Mouse (Mus musculus): Measurements from ENCODE around the gene Atp23. TPM values are rescaled to one million over a fixed set of nuclear protein-coding genes. Genes with fewer than 3 reads are reported as not detected.
"Not testable (repeated sequence)": the region's sequence is repeated elsewhere in the genome, so short reads cannot be mapped to it uniquely, and the experiment has no call there.

The Atp23 gene
- total RNA-seq, 2 experiments from 2014 or later, result 9.6 to 12.4 TPM

- intact Hi-C loops (cut with DNase I), result no loop called here
Measured at GRCm38 (mm10) chr10:126831329-126831728, 69.8 kb downstream of the Atp23 start.

GRCm38 (mm10) chr10:126828618-126829017 lies 72.5 kb downstream of the Atp23 start:
- intact Hi-C loops (cut with DNase I), result no loop called here
- no peak for DNase-seq

More at GRCm38 (mm10) chr10:126831329-126831728, 69.8 kb downstream of the Atp23 start:
- no peak for DNase-seq

DNA sequence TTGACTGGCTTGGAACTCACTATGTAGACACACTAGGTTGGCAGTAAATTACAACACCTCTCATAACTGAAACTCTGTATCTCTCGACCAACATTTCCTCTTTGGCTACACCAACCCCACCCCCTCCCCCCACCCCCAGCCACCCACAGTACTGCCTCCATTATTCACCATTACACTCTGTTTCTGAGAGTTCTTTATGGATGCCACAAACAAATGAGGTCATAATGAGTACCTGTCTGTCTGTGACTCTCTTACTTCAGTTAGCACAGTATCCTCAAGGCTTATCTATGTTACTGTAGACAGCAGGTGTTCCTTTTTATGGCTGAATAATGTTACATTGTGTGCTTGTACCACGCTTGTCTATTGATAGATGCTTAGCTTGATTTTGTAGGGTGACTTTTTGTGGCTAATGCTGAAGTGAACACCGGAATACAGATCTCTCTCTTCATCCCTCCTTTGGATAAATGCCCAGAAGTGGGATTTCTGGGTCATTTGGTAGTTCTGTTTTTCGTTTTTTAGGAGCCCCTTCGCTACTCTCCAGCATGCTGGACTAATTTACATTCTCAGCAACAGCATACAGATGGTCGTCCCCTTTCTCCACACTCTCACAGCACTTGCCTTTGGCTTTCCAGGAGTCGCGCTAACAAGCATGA lies 73.1 kb downstream of the Atp23 start:
- DNase-seq, result no peak
- intact Hi-C loops (cut with DNase I), result no loop called here

- no peak for DNase-seq
- intact Hi-C loops (cut with DNase I), result no loop called here
Measured at GRCm38 (mm10) chr10:126826982-126827381, 74.2 kb downstream of the Atp23 start.

DNA sequence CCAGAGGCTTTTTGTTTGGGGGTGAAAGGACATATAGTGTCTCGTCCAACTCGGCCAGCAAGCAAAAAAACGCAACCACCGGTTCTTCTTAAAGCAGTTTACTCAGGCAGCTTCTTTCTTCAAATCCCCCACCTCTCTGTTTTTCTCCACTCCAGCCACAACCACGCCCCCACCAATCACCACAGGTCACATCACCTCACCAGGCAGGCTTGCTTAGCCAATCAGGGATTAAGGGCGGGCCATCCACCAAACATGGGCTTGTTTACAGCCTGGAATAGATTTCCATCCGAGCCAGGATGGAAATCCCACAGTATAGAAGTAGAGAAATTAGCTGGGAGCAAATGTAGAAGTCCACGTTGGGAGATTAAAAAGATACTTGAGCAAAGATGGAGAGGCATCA lies 74.9 kb downstream of the Atp23 start:
- DNase-seq; intact Hi-C loops (cut with DNase I): not testable (repeated sequence)

GRCm38 (mm10) chr10:126822418-126822817 lies 78.7 kb downstream of the Atp23 start:
- no peak for DNase-seq
- intact Hi-C loops (cut with DNase I), result no loop called here

Other genes with a start within 250 kb of the Atp23 start
- gene Ctdsp2, start 77.4 kb upstream of the Atp23 start, total RNA-seq (2021), result 10 to 100 TPM; 57.6 to 61.4 TPM
- gene Avil, start 99.4 kb upstream of the Atp23 start, total RNA-seq (2021), result under 1 TPM; 0.12 to 0.16 TPM
- 10 to 100 TPM; 29.4 to 30.2 TPM for gene Tsfm, start 129.5 kb upstream of the Atp23 start, total RNA-seq (2021)
- gene Mettl1, start 140.1 kb upstream of the Atp23 start, total RNA-seq (2021), result 10 to 100 TPM; 13.8 to 14.9 TPM
- under 1 TPM; 0.18 to 0.42 TPM for gene Eef1akmt3, start 140.2 kb upstream of the Atp23 start, total RNA-seq (2021)
- gene Cyp27b1, start 146.9 kb upstream of the Atp23 start, total RNA-seq (2021), result under 1 TPM; 0.70 to 0.84 TPM
- 10 to 100 TPM; 75.1 to 76.5 TPM for gene March9, start 158.8 kb upstream of the Atp23 start, total RNA-seq (2021)
- 100 to 1,000 TPM; 211 to 221 TPM for gene Cdk4, start 162.2 kb upstream of the Atp23 start, total RNA-seq (2021)
- 10 to 100 TPM; 49.9 to 54.4 TPM for gene Tspan31, start 168.9 kb upstream of the Atp23 start, total RNA-seq (2021)
- gene Agap2, start 173.9 kb upstream of the Atp23 start, total RNA-seq (2021), result 100 to 1,000 TPM; 384 to 394 TPM
- 10 to 100 TPM; 86.3 to 90.7 TPM for gene Os9, start 219.8 kb upstream of the Atp23 start, total RNA-seq (2021)

All from left cerebral cortex, postnatal 4 days (tissue).